Mouse (Mus musculus) activated CD4-positive, CD25-positive, alpha-beta regulatory T cell, adult 4 months (primary cell): Measurements from ENCODE around the gene Ttll10. TPM values are rescaled to one million over a fixed set of nuclear protein-coding genes. Genes with fewer than 3 reads are reported as not detected.

ENCODE experiments used
- ATAC-seq: one replicate; pipeline ENCODE4 v1.8.0; 2017
- polyA plus RNA-seq, 2 experiments: library from polyadenylated mRNA; unstranded; fragments of 100-300 nt; shearing (Covaris generic); gene quantifications; one replicate each; pipeline ENCODE4 v1.2.1; 2017

Ttll10 gene
- polyA plus RNA-seq, 2 experiments from 2014 or later = not detected

DNA sequence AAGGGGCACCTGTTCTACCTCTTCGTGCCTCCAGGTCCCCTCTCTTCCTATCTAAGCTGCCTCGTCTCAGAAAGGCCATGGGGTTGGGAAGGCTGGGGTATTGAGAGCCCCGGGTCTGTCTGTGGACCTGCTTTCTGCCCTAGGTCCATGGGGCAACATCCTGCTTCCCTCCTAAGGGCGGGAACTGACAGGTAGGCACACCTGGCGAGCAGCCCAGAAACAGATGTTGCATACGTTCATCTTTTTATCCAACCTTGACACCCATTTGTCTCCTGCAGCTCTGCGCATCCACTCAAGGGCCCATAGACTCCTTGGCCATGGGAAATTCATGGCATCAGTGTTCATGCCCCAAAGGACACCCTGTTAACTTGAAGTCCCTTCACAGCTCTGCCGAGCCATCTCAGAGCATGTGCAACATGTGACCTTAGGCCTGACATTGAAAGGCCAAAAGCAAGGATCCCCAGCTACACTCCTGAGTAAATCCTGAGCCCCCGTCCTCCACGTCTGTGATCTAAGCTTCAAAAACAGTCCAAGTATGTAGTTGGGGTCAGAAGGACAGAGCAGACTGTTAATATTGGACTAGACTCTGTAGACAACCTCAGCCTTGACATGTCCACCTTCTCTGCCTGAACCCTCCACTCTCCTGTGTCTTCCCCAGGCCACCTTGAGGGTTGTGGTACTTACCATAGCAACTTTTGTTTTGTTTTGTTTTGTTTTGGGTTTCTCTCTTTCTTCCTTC lies 6.1 kb upstream of the Ttll10 start:
- ATAC-seq = no peak

- ATAC-seq = no peak
Measured at GRCm38 (mm10) chr4:156064510-156064897, 5.3 kb upstream of the Ttll10 start.

DNA sequence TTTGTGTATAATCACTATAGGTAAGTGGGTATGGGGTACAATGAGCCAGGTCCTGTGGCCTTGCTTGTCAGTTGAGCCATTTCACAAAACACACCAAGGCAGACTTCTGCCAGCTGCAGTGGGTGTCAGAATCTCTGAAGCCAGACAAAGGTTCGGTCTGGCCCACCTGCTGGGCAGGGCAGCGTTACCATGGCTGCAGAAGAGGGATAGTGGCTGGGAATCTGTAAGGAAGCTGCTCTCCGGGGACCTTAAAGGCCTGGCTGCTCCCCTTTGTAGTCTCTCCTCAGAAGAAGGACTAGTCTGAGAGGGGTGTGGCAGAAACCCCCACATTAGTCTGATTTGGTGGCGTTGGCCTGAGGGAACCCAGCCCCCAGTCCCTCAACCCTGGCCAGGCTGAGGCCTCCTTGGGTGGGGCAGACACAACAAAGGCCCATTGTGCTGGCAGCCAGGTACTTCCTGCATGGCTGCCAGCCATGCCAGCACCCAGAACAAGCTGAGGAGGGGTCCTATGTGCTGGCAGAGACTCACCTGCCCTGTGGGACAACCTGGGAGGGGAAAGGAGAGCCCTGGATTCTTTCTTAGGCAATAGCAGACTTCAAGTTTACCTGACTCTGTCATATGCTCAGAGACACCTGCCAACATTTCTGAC lies 4.8 kb upstream of the Ttll10 start:
- ATAC-seq = no peak

DNA sequence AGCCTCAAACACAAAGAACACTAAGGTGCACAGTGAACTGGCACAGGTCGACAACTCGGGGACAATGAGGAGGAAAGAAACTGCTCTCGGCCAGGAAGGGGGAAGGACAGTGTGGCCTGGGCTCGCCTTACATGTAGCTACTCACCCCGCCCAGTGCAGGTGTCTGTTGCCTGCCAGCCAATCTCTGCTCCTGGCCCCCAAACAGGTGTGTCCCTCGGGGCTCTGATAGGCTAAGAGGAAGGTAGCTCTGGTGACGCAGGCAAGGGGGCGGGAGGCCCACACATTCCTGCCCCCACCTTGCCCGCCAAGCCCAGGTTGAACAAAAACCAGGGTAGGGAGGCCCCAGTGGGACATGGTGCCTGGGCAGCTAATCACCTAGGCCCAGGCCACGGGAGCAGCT lies 499 bp upstream of the Ttll10 start:
- no peak for ATAC-seq

GRCm38 (mm10) chr4:156058826-156059225 lies 388 bp downstream of the Ttll10 start:
- no peak for ATAC-seq

GRCm38 (mm10) chr4:156057702-156058101 lies 1.5 kb downstream of the Ttll10 start:
- ATAC-seq = no peak

DNA sequence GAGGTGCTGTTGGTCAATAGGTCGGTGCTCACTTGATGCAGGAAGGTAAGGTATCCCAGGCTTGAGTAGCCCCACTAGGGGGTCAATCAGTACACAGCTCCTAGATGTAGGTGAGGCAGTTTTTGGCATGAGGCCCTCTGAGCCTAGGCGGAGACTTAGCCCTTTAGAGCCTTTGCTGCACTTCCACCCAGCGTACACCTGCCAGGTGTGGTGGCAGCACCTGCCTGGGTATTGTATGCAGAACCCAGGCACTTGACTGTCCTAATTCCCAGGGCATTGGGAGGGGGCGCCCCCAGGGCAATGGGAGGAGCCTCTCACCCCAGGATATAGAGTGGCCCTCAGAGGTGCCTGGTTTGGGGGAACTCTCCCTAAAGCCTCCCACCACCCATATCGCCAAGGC lies 4.0 kb downstream of the Ttll10 start:
- no peak for ATAC-seq

DNA sequence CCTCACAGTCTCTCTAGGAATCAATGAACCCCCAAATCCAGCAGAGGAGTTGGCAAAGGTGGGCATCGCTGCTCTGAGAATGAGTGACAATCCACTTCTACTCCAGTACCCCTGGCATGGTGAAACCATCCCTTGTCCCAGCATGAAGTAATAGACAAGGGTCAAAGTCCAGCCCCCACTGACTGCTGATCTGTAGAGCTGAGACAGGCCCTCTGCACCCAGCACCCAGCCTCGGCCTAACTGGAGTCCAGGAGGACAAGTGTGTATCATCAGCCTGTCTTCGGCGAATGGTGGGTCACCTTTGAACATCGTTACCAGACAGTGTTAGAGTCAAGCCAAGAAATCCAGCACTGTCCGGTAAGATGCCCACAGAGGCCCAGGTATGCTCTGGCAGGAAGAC lies 4.6 kb downstream of the Ttll10 start:
- no peak for ATAC-seq

DNA sequence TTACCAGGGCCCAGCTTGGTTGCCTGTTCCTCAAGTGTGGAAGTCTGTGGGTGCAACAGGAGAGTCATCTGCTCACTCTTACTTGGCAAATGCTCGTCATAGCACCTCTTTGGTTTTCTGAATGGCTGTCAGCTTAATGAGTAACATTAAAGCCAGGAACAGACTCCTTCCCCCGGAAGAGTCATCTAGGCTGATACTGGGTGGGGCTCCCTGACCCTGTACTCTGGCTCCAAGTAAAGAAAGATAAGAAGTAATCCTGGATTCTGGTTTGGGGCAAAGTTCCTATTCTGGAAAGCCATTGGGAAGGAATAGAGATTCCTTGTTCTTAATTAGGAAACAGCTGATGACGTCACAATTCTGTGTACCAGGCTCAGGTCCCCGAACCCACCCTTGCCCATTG lies 5.1 kb downstream of the Ttll10 start:
- ATAC-seq = no peak

GRCm38 (mm10) chr4:156053113-156053512 lies 6.1 kb downstream of the Ttll10 start:
- ATAC-seq = no peak

- ATAC-seq = no peak
Measured at GRCm38 (mm10) chr4:156050391-156050980, 8.7 kb downstream of the Ttll10 start.

DNA sequence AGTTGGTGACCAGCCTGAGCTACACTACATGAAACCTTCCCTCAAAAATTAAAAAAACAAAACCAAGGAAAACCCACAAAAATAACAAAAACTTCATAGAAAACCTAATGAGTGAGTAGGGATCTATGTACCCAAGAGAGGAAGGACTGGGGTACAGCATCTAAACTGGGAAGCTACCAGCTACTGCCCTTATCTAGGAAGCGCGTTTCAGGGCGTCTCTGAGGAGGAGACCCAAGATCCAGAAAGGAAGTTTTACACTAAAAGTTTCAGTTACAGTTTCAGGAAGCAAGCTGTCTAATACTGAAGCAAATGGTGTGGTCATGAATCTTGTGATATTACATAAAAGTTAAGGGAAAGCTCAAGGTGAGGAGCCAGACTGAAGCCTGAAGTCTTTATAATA lies 9.4 kb downstream of the Ttll10 start:
- no peak for ATAC-seq

DNA sequence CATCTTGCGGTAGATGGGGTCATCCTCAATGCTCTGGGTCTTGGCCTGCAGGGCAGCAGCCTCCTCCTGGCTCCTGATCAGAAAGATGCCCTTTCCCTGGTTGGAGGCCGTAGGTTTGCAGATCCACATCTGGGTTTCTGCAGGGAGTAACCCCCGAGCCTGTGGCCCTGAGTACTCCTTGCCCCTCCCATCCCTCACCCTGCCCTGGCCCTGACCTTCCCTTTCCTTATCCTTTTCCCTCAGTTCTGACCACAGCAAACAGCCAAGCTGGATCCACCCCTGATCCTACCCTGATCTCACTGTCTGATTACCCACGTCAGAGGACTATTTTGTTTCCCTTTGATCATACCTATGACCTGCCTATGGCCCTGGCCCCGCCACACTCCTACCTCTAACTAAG lies 14.5 kb downstream of the Ttll10 start:
- ATAC-seq = no peak

DNA sequence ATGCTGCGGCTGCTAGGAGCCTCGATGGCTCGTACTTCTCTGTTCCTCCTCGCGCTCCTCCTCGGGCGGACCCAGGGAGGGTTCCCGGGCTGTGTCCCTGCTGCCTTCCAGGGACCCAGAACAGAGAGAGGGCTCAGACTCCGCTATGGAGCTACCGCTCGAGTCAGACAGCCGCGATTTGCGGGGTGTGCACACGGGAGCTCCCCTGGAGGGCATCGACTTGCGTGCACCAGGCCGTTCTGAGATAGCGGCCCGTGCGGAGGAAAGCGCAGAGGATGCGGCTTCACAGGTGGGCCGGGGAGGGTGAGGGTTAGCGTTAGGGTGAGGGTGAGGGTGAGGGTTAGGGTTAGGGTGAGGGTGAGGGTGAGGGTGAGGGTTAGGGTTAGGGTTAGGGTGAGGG lies 24.3 kb downstream of the Ttll10 start:
- ATAC-seq = no peak

GRCm38 (mm10) chr4:156034301-156034700 lies 24.9 kb downstream of the Ttll10 start:
- no peak for ATAC-seq

DNA sequence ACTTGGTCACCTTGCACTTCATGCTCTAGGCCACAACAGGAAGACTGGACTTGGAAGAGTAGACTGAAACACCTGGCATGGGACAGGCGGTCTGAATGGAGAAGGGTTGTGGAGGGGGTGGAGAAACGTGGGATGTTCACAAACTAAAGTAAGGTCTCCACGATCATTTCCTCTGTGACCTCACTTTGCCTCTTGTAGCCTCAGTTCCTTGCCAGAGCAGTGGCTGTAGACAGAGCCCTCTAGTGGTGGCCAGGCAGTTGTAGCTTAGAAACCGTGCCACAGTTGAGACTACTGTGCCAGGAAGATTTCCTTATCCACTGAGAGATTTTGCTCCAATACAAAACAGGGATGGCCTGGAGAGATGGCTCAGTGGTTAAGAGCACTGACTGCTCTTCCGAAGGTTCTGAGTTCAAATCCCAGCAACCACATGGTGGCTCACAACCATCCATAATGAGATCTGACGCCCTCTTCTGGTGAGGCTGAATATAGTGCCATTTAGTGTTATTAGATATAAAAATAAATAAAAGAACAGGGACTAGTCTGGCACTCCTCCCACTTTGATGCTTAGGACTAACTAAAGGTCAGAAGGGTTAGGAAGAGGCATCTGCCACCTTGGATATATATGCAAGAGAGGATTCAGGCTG lies 25.6 kb downstream of the Ttll10 start:
- peak; percentile 51 for ATAC-seq

GRCm38 (mm10) chr4:156032856-156033255 lies 26.4 kb downstream of the Ttll10 start:
- ATAC-seq = no peak

GRCm38 (mm10) chr4:156031593-156032391 lies 27.4 kb downstream of the Ttll10 start:
- peak; percentile 30 for ATAC-seq

- no peak for ATAC-seq
Measured at GRCm38 (mm10) chr4:156031255-156031592, 28.0 kb downstream of the Ttll10 start.

- ATAC-seq = peak; percentile 53
Measured at GRCm38 (mm10) chr4:156030651-156031118, 28.5 kb downstream of the Ttll10 start.

DNA sequence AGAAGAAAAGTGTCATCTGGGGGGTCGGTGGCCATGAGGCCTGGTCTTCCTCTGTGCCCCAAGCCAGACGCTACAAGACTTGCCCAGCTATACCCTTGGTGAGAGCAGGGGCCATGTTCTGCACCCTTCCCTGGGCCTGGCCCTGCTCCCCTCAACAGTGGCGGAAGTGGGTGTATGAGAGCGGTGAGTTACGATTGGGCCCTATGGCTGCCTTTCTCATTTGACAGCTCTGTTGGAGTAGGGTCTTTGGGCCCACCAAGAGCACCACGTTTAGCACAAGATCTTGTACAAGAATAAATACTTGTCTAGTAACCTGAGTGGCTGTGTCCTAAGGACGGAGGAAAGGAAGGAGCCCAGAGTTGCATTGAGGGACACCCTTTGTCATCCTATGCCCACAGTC lies 30.6 kb downstream of the Ttll10 start:
- ATAC-seq = no peak

- ATAC-seq = no peak
Measured at GRCm38 (mm10) chr4:156026013-156026412, 33.2 kb downstream of the Ttll10 start, which contains the start of gene Tnfrsf18. Gene Tnfrsf18 (plus strand): TSS chr4:156026164.

DNA sequence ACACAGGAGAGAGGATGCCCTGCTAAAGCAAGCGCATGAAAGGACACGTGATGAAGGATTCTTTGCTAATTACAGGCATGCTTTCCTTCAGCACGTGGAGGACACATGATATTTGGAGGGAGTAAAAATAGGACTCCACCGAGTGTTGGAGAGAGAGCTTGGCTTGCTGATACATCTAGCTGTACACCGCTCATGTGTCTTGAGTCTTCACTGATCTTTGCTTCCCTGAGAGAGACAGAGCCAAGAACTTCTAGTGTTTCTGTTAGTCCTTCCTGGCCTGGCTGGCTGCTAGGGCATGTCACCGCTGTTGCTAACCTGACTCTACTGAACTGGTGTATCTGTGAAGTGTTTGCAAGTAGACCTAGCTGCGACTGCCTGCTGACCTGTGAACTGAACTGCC lies 35.0 kb downstream of the Ttll10 start:
- ATAC-seq = no peak
